Mouse (Mus musculus): ENCODE measurements at regions not wholly inside any gene's neighbourhood (a gene's known extent, or its start where the extent isn't known, plus 50 kb on each side); places are given as distances from the start of the nearest gene placed in this dataset.

DNA sequence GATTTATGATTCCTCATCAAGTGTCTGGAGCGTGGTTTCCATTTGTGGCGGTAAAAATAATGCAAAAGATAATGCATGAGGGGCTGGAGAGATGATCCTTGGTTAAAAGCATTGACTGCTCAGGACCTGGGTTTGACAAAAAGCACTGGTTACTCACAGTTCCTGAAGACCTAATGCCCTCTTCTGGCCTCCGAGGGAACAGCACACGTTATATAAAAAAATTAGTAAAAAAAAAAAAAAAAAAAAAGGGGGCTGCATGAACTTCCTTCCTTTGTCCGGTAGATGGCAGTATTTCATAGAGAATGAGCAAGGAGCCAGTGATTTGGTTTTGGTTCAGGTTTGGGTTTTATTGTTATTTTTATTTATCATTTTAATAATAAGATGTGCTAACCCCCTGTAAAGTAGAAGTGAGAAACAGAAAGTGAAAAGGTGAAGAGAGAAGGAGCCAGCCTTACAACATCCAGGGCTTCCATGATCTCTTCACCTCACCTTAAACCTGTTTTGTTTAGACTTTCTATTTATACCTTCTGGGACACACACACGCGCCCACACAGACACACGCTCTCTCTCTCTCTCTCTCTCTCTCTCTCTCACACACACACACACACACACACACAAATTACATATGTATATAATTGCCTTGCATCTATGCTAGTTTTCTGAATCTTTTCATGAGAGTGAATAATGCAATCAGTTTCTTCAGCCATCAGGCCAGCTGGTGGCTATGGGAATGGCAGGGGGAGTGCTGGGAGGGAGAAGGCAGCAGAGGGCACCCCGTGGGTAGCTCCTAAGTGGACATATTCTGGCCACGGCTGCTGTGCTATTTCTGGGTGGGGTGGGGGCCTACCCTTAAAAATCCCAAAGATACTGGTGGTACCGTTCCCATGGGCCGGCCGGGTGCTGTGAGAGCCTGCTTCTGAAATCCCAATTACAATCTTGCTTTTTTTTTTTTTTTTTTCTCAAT lies 230.0 kb downstream of the Poteg start:
- ATAC-seq: peak; percentile 43

DNA sequence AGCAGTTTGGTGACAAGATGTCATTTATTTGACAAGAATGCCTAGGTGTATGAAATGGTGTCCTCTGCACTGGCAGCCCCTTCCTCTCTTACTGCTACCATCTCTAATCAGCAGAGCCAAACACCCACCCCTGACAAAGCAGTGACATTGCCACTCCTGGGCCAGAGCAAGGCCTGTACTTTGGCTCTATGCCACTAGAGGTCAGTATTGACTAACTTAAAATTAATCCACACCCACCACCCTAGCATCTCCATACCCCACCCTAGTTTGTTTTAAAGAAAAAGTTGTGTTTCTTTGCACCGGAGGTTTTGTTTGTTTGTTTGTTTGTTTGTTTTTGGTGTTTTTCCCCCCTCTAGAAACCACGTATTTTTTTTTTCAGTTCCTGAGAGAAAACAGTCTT lies 231.7 kb downstream of the Poteg start:
- ATAC-seq: peak; percentile 41

DNA sequence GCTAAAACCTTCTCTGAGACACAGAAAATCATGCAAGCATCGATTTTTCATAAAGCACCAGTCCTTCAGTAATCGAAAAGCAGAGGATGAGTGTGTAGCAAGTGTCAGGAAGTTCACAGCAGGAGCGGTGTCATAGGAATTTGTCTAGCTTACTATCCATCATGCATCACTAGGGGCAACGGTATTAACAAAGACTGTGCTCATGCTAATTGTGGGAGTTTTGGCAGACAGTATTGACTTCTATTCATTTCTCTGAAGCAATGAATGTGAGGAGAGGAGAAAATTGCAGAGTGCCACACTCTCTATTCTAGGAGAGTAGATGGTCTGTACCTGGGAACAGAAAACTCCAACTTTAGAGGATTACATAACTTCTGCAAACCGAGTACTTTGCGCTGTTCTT lies 274.5 kb downstream of the Poteg start:
- ATAC-seq: no peak

DNA sequence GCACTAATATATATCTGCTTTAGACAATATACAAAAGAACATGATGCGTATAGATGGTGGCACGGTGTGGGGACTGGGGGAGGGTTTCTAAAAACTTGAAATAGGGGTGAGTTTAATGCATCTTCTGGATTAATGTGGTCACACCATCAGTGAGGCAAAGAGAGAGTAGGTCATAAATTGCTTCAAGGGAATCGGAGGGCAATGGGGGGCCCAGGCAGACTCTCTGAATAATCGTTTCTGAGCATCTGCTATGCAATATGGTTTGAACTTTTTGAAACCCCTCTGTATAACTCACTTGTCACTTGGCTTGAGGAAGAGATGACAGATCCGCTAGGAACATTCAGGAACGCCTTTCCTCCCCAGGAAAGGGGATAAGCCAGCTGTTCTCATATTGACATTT lies 322.8 kb downstream of the Poteg start:
- no peak for ATAC-seq

DNA sequence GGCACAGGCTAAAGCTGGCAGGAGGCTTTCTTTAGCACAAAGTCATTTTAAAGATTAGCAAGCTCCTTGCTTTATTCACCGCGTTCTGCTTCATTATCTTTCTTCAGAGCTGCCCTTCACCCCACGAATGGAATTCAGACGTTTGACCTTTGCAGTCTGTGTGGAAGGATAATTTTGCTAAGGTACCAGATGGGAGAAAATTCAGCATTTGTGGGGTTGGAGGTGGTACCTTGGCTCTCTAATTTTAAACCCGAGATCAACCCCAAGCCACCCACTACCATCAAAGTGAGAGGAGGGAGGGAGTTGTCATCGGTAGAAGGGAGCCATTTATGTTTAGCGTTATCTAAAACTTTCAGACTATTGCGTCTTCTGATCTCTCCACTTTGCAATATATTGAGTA lies 323.3 kb downstream of the Poteg start:
- ATAC-seq: no peak

DNA sequence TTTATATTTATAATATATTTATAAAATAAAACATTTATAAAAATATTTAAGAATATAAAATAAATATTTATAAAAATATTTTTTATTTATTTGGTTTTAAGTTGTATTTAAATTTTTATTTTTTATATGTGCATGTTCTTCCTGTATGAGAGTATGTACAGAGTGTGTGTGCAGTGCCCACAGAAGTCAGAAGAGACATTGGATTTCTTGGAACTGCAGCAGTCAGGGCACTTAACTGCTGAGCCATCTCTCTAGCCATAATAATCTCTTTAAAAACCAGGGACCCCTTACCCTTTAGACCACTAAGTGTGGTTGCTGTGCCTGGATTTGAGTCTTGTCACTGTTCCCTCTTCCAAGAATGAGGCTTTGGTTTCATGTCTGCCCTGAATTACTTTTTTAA lies 323.8 kb downstream of the Poteg start:
- ATAC-seq: no peak

DNA sequence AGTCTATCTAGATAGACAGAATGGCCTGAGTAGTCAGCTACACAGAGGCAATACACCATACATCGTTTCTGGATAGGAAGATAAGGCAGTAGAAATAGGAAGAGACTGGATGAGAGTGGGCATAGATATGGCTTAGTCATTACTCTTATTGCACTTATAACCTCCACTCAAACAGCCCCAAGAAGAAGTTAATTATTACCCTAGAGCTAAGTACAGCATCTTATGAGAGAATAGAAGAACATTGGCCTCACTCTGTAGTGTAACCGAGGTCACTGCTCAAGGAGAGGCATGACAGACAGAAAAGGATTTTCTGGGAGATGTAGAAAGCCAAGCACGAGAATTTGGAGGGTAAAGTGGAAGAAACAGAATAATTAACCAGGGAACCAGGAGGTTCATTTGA lies 331.5 kb downstream of the Poteg start:
- no peak for ATAC-seq
